Mouse (Mus musculus): ENCODE data around the gene Lingo1. TPM values are rescaled to one million over a fixed set of nuclear protein-coding genes. Genes with fewer than 3 reads are reported as not detected.

The Lingo1 gene
- polyA plus RNA-seq, 1 experiment: not detected

GRCm38 (mm10) chr9:56766629-56767357 is 29.5 kb downstream of the Lingo1 start:
- Histone ChIP-seq H3K4me1 (ENCODE audit: control insufficient read depth) (no peaks in the 10 kb centered on the region), H3K4me3 (replicated peaks) (no peak overlapping the region), H3K9me3 (ENCODE audit: control insufficient read depth, low read length) (no peaks in the 10 kb centered on the region), H3K27me3 (ENCODE audit: control insufficient read depth) (no peaks in the 10 kb centered on the region), H3K36me3 (ENCODE audit: control insufficient read depth) (no peaks in the 10 kb centered on the region)
- TF ChIP-seq GATA1 (IDR thresholded peaks at IDR 0.05; ENCODE audit: low read length): no peak
- TF ChIP-seq TAL1 (IDR thresholded peaks at IDR 0.05; ENCODE audit: low read length): no peak

- Histone ChIP-seq H3K9me3 (ENCODE audit: control insufficient read depth, low read length) (no peaks in the 10 kb centered on the region), H3K27me3 (ENCODE audit: control insufficient read depth) (no peaks in the 10 kb centered on the region), H3K4me3 (replicated peaks) (no peak overlapping the region), H3K36me3 (ENCODE audit: control insufficient read depth) (no peaks in the 10 kb centered on the region), H3K4me1 (ENCODE audit: control insufficient read depth) (no peaks in the 10 kb centered on the region)
- TF ChIP-seq GATA1 (IDR thresholded peaks at IDR 0.05; ENCODE audit: low read length): no peak
- TF ChIP-seq TAL1 (IDR thresholded peaks at IDR 0.05; ENCODE audit: low read length): no peak
Observed at GRCm38 (mm10) chr9:56762106-56762562, 34.1 kb downstream of the Lingo1 start.

- no peak for TF ChIP-seq TAL1 (IDR thresholded peaks at IDR 0.05; ENCODE audit: low read length)
- TF ChIP-seq GATA1 (IDR thresholded peaks at IDR 0.05; ENCODE audit: low read length): no peak
- Histone ChIP-seq H3K27me3 (ENCODE audit: control insufficient read depth) (no peaks in the 10 kb centered on the region), H3K4me3 (replicated peaks) (no peak overlapping the region), H3K9me3 (ENCODE audit: control insufficient read depth, low read length) (no peaks in the 10 kb centered on the region), H3K36me3 (ENCODE audit: control insufficient read depth) (no peaks in the 10 kb centered on the region), H3K4me1 (ENCODE audit: control insufficient read depth) (no peaks in the 10 kb centered on the region)
Observed at GRCm38 (mm10) chr9:56757791-56758190, 38.5 kb downstream of the Lingo1 start.

GRCm38 (mm10) chr9:56755119-56755518 is 41.1 kb downstream of the Lingo1 start:
- TF ChIP-seq TAL1 (IDR thresholded peaks at IDR 0.05; ENCODE audit: low read length) (no peak), GATA1 (IDR thresholded peaks at IDR 0.05; ENCODE audit: low read length) (no peak)
- Histone ChIP-seq H3K9me3 (ENCODE audit: control insufficient read depth, low read length) (no peaks in the 10 kb centered on the region), H3K27me3 (ENCODE audit: control insufficient read depth) (no peaks in the 10 kb centered on the region), H3K4me1 (ENCODE audit: control insufficient read depth) (no peaks in the 10 kb centered on the region), H3K4me3 (replicated peaks) (no peak overlapping the region), H3K36me3 (ENCODE audit: control insufficient read depth) (no peaks in the 10 kb centered on the region)

- no peak for TF ChIP-seq TAL1 (IDR thresholded peaks at IDR 0.05; ENCODE audit: low read length)
- TF ChIP-seq GATA1 (IDR thresholded peaks at IDR 0.05; ENCODE audit: low read length): no peak
- Histone ChIP-seq H3K4me3 (replicated peaks) (no peak overlapping the region), H3K36me3 (ENCODE audit: control insufficient read depth) (no peaks in the 10 kb centered on the region), H3K27me3 (ENCODE audit: control insufficient read depth) (no peaks in the 10 kb centered on the region), H3K9me3 (ENCODE audit: control insufficient read depth, low read length) (no peaks in the 10 kb centered on the region), H3K4me1 (ENCODE audit: control insufficient read depth) (no peaks in the 10 kb centered on the region)
Observed at GRCm38 (mm10) chr9:56753386-56753785, 42.9 kb downstream of the Lingo1 start.

GRCm38 (mm10) chr9:56748056-56748455 is 48.2 kb downstream of the Lingo1 start:
- Histone ChIP-seq H3K4me3 (replicated peaks) (no peak overlapping the region), H3K9me3 (ENCODE audit: control insufficient read depth, low read length) (no peaks in the 10 kb centered on the region), H3K27me3 (ENCODE audit: control insufficient read depth) (no peaks in the 10 kb centered on the region), H3K4me1 (ENCODE audit: control insufficient read depth) (no peaks in the 10 kb centered on the region), H3K36me3 (ENCODE audit: control insufficient read depth) (no peaks in the 10 kb centered on the region)
- no peak for TF ChIP-seq TAL1 (IDR thresholded peaks at IDR 0.05; ENCODE audit: low read length)
- no peak for TF ChIP-seq GATA1 (IDR thresholded peaks at IDR 0.05; ENCODE audit: low read length)

- Histone ChIP-seq H3K36me3 (ENCODE audit: control insufficient read depth) (no peaks in the 10 kb centered on the region), H3K27me3 (ENCODE audit: control insufficient read depth) (no peaks in the 10 kb centered on the region), H3K9me3 (ENCODE audit: control insufficient read depth, low read length) (no peaks in the 10 kb centered on the region), H3K4me1 (ENCODE audit: control insufficient read depth) (no peaks in the 10 kb centered on the region), H3K4me3 (replicated peaks) (no peak overlapping the region)
- no peak for TF ChIP-seq TAL1 (IDR thresholded peaks at IDR 0.05; ENCODE audit: low read length)
- TF ChIP-seq GATA1 (IDR thresholded peaks at IDR 0.05; ENCODE audit: low read length): no peak
Observed at GRCm38 (mm10) chr9:56746926-56747294, 49.4 kb downstream of the Lingo1 start.

- no peaks in the 10 kb centered on the region for H3K9me3 ChIP-seq (ENCODE audit: control insufficient read depth, low read length)
- no peaks in the 10 kb centered on the region for H3K36me3 ChIP-seq (ENCODE audit: control insufficient read depth)
- no peak overlapping the region for H3K4me3 ChIP-seq (replicated peaks)
- no peaks in the 10 kb centered on the region for H3K4me1 ChIP-seq (ENCODE audit: control insufficient read depth)
- H3K27me3 ChIP-seq (ENCODE audit: control insufficient read depth): no peaks in the 10 kb centered on the region
- TF ChIP-seq GATA1 (IDR thresholded peaks at IDR 0.05; ENCODE audit: low read length): no peak
- TF ChIP-seq TAL1 (IDR thresholded peaks at IDR 0.05; ENCODE audit: low read length): no peak
Observed at GRCm38 (mm10) chr9:56746195-56746925, 49.9 kb downstream of the Lingo1 start.

GRCm38 (mm10) chr9:56744369-56744768 is 51.9 kb downstream of the Lingo1 start:
- Histone ChIP-seq H3K27me3 (ENCODE audit: control insufficient read depth) (no peaks in the 10 kb centered on the region), H3K4me1 (ENCODE audit: control insufficient read depth) (no peaks in the 10 kb centered on the region), H3K9me3 (ENCODE audit: control insufficient read depth, low read length) (no peaks in the 10 kb centered on the region), H3K36me3 (ENCODE audit: control insufficient read depth) (no peaks in the 10 kb centered on the region), H3K4me3 (replicated peaks) (no peak overlapping the region)
- TF ChIP-seq TAL1 (IDR thresholded peaks at IDR 0.05; ENCODE audit: low read length) (no peak), GATA1 (IDR thresholded peaks at IDR 0.05; ENCODE audit: low read length) (no peak)

All from erythroblast, embryonic 14.5 days (primary cell).